Mouse (Mus musculus) cerebellum, adult 2 months (tissue): Measurements from ENCODE around the gene Fbxl19.

ENCODE experiments used
- CTCF ChIP-seq: fragments of 200-500 bp; IDR thresholded peaks from 2 replicates; pipeline ENCODE4 v1.5.1; 2011; ENCODE audit warnings: low read depth, mild to moderate bottlenecking, control low read depth, low read length, moderate library complexity, borderline replicate concordance; ENCODE audit not compliant: insufficient read depth
- POLR2A ChIP-seq: fragments of 200-500 bp; IDR thresholded peaks from 2 replicates; pipeline ENCODE4 v1.6.1; 2011; ENCODE audit warnings: low read length, control low read depth, borderline replicate concordance; ENCODE audit not compliant: insufficient read depth

- TF ChIP-seq CTCF, result no peak
- TF ChIP-seq POLR2A, result no peak
These were observed 9.4 kb downstream of the Fbxl19 start for GRCm38 (mm10) chr7:127753741-127754140.
